Mouse (Mus musculus) CH12.LX (cell line): ENCODE results near the gene Tex14.

Source experiments
- CHD1 ChIP-seq: IDR thresholded peaks from 2 replicates; pipeline ENCODE4 v1.6.1; 2012; ENCODE audit warnings: low read depth, low read length, improper control_type of control experiment, inconsistent platforms
- CTCF ChIP-seq, 2 experiments: IDR thresholded peaks in 1 of 2; conservative IDR thresholded peaks in 1 of 2; 2 replicates each; pipeline ENCODE4 v1.5.1; 2011 to 2012; ENCODE audit warnings: low read depth in 2 of 2, low read length in 2 of 2, improper control_type of control experiment in 1 of 2, inconsistent platforms in 1 of 2, mild to moderate bottlenecking in 1 of 2, moderate library complexity in 1 of 2
- EP300 ChIP-seq: IDR thresholded peaks from 2 replicates; pipeline ENCODE4 v1.6.1; 2011; ENCODE audit warnings: low read length, improper control_type of control experiment
- HCFC1 ChIP-seq: IDR thresholded peaks from 2 replicates; pipeline ENCODE4 v1.6.1; 2012; ENCODE audit warnings: low read depth, mild to moderate bottlenecking, inconsistent platforms, low read length, improper control_type of control experiment
- IRF4 ChIP-seq: IDR thresholded peaks from 2 replicates; pipeline ENCODE4 v1.6.1; 2014; ENCODE audit warnings: low read depth, mild to moderate bottlenecking, inconsistent platforms, low read length, improper control_type of control experiment
- MAZ ChIP-seq: IDR thresholded peaks from 2 replicates; pipeline ENCODE4 v1.6.1; 2012; ENCODE audit warnings: low read depth, mild to moderate bottlenecking, inconsistent platforms, low read length, improper control_type of control experiment, moderate library complexity
- POLR2A ChIP-seq: IDR thresholded peaks from 2 replicates; pipeline ENCODE4 v1.6.1; 2011; ENCODE audit warnings: low read depth, mild to moderate bottlenecking, improper control_type of control experiment, low read length
- SMC3 ChIP-seq: IDR thresholded peaks from 2 replicates; pipeline ENCODE4 v1.6.1; 2011; ENCODE audit warnings: low read depth, low read length, improper control_type of control experiment
- TBP ChIP-seq: conservative IDR thresholded peaks from 2 replicates; pipeline ENCODE4 v1.6.1; 2011; ENCODE audit warnings: low read depth, low read length, improper control_type of control experiment
- UBTF ChIP-seq: IDR thresholded peaks from 2 replicates; pipeline ENCODE4 v1.6.1; 2012; ENCODE audit warnings: low read depth, mild to moderate bottlenecking, inconsistent platforms, low read length, improper control_type of control experiment, moderate library complexity
- USF1 ChIP-seq: IDR thresholded peaks from 2 replicates; pipeline ENCODE4 v1.6.1; 2014; ENCODE audit warnings: low read depth, mild to moderate bottlenecking, inconsistent platforms, low read length, improper control_type of control experiment
- USF2 ChIP-seq: conservative IDR thresholded peaks from 2 replicates; pipeline ENCODE4 v1.6.1; 2011; ENCODE audit warnings: low read depth, low read length, improper control_type of control experiment
- ZKSCAN1 ChIP-seq: IDR thresholded peaks from 2 replicates; pipeline ENCODE4 v1.6.1; 2012; ENCODE audit warnings: low read depth, inconsistent platforms, low read length, improper control_type of control experiment, borderline replicate concordance
- ZNF384 ChIP-seq: IDR thresholded peaks from 2 replicates; pipeline ENCODE4 v1.6.1; 2012; ENCODE audit warnings: low read depth, low read length, improper control_type of control experiment, inconsistent platforms

- TF ChIP-seq POLR2A (no peak), USF1 (no peak), SMC3 (peak; percentile 63), MAZ (no peak), CTCF (conservative IDR thresholded peaks at IDR 0.05 in 1 of 2, IDR thresholded peaks at IDR 0.05 in 1 of 2; ENCODE audit: low read depth in 2 of 2, low read length in 2 of 2) (peak; percentile 73 to 77), EP300 (no peak), IRF4 (no peak), HCFC1 (no peak), ZKSCAN1 (no peak), ZNF384 (no peak), CHD1 (no peak), USF2 (no peak), TBP (no peak), UBTF (no peak)
Measured at GRCm38 (mm10) chr11:87393855-87394254, 11.0 kb upstream of the Tex14 start.
